Mouse (Mus musculus) midbrain, postnatal 0 days (tissue): Measurements from ENCODE around the gene Gemin5. TPM values are rescaled to one million over a fixed set of nuclear protein-coding genes. Genes with fewer than 3 reads are reported as not detected.
"Not testable (repeated sequence)": the region's sequence is repeated elsewhere in the genome, so short reads cannot be mapped to it uniquely, and the experiment has no call there.

Experiments
- ATAC-seq: fragments of 200-750 bp; cut with Nextera tagmentation; 2 replicates; pipeline ENCODE4 v1.8.0; 2017; ENCODE audit warnings: moderate number of reproducible peaks, mild to moderate bottlenecking, moderate TSS enrichment, moderate library complexity; ENCODE audit not compliant: low FRiP score
- DNase-seq: peaks from one replicate; pipeline ENCODE4 v3.0.0-alpha.2; 2015; ENCODE audit warnings: low spot score
- H3K27ac ChIP-seq: fragments of 300-500 bp; sonication (generic); 2 replicates; pipeline ENCODE4 v1.5.1; 2014; ENCODE audit warnings: low read depth, mild to moderate bottlenecking, low read length, mixed read lengths
- H3K27me3 ChIP-seq: fragments of 300-500 bp; sonication (generic); 2 replicates; pipeline ENCODE4 v1.6.1; 2014; ENCODE audit warnings: low read length, control low read depth, mixed read lengths; ENCODE audit not compliant: insufficient read depth
- H3K36me3 ChIP-seq: fragments of 300-500 bp; sonication (generic); 2 replicates; pipeline ENCODE4 v1.6.1; 2014; ENCODE audit warnings: low read length, control low read depth, mixed read lengths; ENCODE audit not compliant: insufficient read depth
- H3K4me1 ChIP-seq: fragments of 300-500 bp; sonication (generic); 2 replicates; pipeline ENCODE4 v1.6.1; 2014; ENCODE audit warnings: mild to moderate bottlenecking, control low read depth, antibody characterized with exemption, low read length, mixed read lengths; ENCODE audit not compliant: insufficient read depth
- H3K4me2 ChIP-seq: fragments of 300-500 bp; sonication (generic); 2 replicates; pipeline ENCODE4 v1.6.1; 2014; ENCODE audit warnings: low read depth, mild to moderate bottlenecking, low read length, mixed read lengths; ENCODE audit not compliant: poor library complexity, severe bottlenecking
- H3K4me3 ChIP-seq: fragments of 300-500 bp; sonication (generic); 2 replicates; pipeline ENCODE4 v1.5.1; 2014; ENCODE audit warnings: low read depth, mild to moderate bottlenecking, low read length, moderate library complexity
- H3K9ac ChIP-seq: fragments of 300-500 bp; sonication (generic); replicated peaks from 2 replicates; pipeline ENCODE4 v1.6.1; 2014; ENCODE audit warnings: mild to moderate bottlenecking, low read length, moderate library complexity, mixed read lengths; ENCODE audit not compliant: poor library complexity, severe bottlenecking
- H3K9me3 ChIP-seq: fragments of 300-500 bp; sonication (generic); 2 replicates; pipeline ENCODE4 v1.6.1; 2016; ENCODE audit warnings: low read length, control low read depth
- CTCF ChIP-seq: IDR thresholded peaks from 2 replicates; pipeline ENCODE4 v1.5.1; 2016; ENCODE audit warnings: antibody characterized with exemption, mild to moderate bottlenecking
- WGBS: fragments of 180-500 bp; shearing (Covaris S2); extraction: QIAGEN DNeasy Blood & Tissue Kit; methylation state at CpG from one replicate; pipeline ENCODE4 v1.1.7; 2014; 5-methylcytosine and 5-hydroxymethylcytosine counted together
- polyA plus RNA-seq: library from polyadenylated mRNA; unstranded; fragments of >200 nt; fragmentation: Nextera tagmentation; extraction: Ambion mirVana; gene quantifications from 2 replicates; pipeline ENCODE4 v1.2.1, GENCODE M21; 2015
- total RNA-seq: library from RNA; depleted of rRNA; stranded (reverse); fragments of >200 nt; gene quantifications from 2 replicates; pipeline ENCODE4 v1.2.3, GENCODE M21; 2014

Gemin5 gene
- total and polyA plus RNA-seq, 2 experiments from 2014 or later: 9.9 to 19.2 TPM

DNA sequence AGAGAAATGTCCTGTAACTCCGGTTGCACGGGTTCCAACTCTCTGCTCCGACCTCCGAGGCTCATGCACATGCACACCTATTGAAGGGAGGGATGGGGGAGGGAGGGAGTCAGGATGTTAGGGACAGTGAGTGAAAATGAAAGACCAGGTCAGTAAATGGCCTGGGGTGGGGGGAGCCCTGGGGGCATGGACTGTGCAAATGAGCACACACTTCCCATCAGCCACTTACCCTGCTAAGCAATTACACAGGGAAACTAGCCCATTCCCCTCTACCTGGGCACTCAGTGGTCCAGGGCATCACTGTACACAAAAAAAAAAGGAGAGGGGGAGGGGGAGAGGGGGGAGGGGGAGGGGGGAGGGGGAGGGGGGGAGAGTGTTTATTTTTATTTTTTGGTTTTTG is 30.3 kb upstream of the Gemin5 start:
- Histone ChIP-seq H3K36me3 (no peaks in the 10 kb centered on the region), H3K9me3 (no peaks in the 10 kb centered on the region), H3K4me3 (no peak overlapping the region), H3K4me2 (peak overlapping the region; percentile 34), H3K4me1 (no peaks in the 10 kb centered on the region), H3K9ac (no peak overlapping the region), H3K27me3 (no peaks in the 10 kb centered on the region), H3K27ac (no peak overlapping the region)
- WGBS: 95% methylated on average over 4 of the region's 4 CpGs
- no peak for ATAC-seq
- no peak for DNase-seq
- TF ChIP-seq CTCF: no peak

DNA sequence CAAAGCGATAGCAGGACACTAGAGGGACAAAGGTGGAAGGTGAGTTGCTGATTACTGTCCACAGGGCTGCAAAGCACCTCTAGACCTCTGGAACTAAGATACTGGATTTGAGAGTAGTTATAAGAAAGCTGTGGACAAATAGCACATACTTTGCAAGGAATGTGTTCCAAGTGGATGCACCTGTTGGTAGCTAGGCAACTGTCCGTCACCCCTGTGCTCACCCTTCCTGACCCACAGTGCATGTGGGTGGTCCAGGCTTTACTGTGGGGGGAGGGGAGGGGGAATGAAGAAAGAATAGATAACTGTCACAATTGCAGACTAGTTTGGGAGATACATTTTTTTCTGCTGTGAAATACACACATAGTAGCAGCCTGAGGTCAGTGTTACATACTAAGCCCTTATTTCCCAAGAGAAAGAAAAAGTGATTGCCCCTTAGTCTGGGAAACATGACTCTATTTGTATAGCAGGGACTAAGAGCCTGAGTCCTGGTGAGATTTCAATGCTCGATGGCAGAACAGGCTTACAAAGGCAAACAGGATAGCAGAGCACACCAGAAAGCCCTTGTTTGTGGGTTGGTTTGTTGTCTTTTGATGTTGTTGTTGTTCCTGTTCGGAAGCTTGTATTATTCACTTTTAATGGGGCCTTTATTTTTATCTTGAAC is 25.7 kb upstream of the Gemin5 start:
- Histone ChIP-seq H3K36me3 (no peaks in the 10 kb centered on the region), H3K9ac (no peak overlapping the region), H3K4me1 (no peaks in the 10 kb centered on the region), H3K4me2 (no peak overlapping the region), H3K4me3 (no peak overlapping the region), H3K9me3 (no peaks in the 10 kb centered on the region), H3K27me3 (no peaks in the 10 kb centered on the region), H3K27ac (no peak overlapping the region)
- WGBS: 50% methylated on average over 4 of the region's 4 CpGs
- TF ChIP-seq CTCF: no peak
- no peak for ATAC-seq
- DNase-seq: no peak

DNA sequence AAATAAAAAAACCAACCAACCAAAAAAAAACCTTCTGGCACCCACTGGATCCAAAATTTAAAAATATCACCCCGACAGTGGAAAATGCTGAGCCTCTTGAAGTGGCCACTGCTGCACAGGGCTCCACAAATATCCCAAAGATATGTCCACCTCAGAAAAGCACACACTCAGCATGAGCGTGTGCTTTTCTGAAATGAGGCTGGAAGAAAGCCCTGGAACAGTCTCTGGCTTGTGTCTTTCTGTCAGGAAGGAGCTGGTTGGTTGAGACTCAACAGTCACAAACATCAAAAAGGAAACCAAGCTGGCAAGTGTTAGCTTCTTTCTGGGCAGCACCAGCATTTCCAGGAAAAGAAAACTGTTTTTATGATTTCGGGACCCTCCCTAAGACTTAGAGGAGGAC is 25.0 kb upstream of the Gemin5 start:
- DNase-seq (no peak), ATAC-seq (no peak)
- 86% methylated on average over 3 of the region's 3 CpGs for WGBS
- Histone ChIP-seq H3K27me3 (no peaks in the 10 kb centered on the region), H3K36me3 (no peaks in the 10 kb centered on the region), H3K9me3 (no peaks in the 10 kb centered on the region), H3K4me1 (no peaks in the 10 kb centered on the region), H3K9ac (no peak overlapping the region), H3K27ac (no peak overlapping the region), H3K4me3 (no peak overlapping the region), H3K4me2 (no peak overlapping the region)
- TF ChIP-seq CTCF: no peak

DNA sequence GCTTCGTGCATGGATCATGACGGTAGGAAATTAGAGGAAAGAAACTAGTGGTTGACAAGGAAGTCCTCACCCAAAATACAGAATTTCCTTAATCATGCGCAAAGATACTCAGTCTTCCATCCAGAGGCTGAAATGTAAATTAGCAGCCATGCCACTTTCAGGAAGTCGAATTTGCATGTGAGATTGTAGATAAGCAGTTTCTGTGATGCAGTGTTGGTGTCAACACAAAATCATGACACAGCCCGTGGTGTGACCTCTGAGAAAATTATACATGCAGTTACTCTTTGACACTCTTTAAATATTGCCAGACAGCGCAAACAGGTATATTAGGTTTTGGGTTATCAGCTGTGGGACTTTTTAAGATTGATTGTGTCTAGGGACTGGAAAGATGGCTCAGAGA is 21.3 kb upstream of the Gemin5 start:
- no peak for ATAC-seq
- no peaks in the 10 kb centered on the region for H3K36me3 ChIP-seq
- H3K27me3 ChIP-seq: no peaks in the 10 kb centered on the region
- DNase-seq: no peak
- WGBS: 94% methylated on average over 6 of the region's 6 CpGs
- no peak overlapping the region for H3K27ac ChIP-seq
- no peaks in the 10 kb centered on the region for H3K9me3 ChIP-seq
- no peak overlapping the region for H3K4me3 ChIP-seq
- no peak for TF ChIP-seq CTCF
- H3K4me2 ChIP-seq: no peak overlapping the region
- H3K9ac ChIP-seq: no peak overlapping the region
- no peaks in the 10 kb centered on the region for H3K4me1 ChIP-seq

DNA sequence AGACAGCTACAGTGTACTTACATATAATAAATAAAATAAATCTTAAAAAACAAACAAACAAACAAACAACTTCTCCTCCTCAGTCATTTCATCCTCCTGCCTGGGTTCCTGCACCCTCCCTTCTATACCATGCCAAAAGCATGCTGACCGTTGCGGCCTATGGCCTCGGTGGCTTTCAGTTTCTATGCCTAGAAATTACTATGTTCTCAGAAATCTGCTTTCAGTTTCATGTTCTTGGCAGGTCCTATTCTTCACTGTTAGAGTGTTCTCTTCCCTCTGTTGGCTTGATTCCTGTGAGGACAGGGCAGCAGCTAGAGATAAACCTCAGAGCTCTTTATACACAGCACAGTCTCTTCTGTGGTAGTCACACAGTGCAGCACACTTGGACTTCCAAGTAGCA is 15.2 kb upstream of the Gemin5 start:
- 91% methylated on average over 3 of the region's 3 CpGs for WGBS
- Histone ChIP-seq H3K27ac (no peak overlapping the region), H3K27me3 (no peaks in the 10 kb centered on the region), H3K4me1 (no peaks in the 10 kb centered on the region), H3K9ac (no peak overlapping the region), H3K36me3 (peaks cover 4% of the 10 kb centered on the region; the same call in 1 of the 2 replicates), H3K4me3 (no peak overlapping the region), H3K4me2 (no peak overlapping the region), H3K9me3 (no peaks in the 10 kb centered on the region)
- ATAC-seq (no peak), DNase-seq (no peak)
- no peak for TF ChIP-seq CTCF

DNA sequence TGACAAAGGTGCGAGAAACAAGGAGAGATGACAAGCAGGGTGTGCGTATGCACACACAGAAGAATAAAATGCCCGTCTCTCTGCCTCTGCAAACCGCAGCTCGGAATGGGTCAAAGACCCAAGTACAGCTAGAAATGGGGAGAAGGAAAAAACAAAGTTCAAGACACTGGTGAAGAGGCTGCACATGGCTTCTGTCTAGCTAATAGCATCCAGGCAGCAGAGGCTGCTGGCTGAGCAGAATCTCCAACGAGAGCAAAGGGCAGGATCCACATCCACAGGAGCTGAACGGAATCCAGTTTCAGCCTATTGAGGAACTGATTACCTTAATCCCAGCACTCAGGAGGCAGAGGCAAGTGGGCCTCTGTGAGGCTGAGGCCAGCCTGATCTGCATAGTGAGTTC is 12.4 kb upstream of the Gemin5 start:
- ATAC-seq (no peak), DNase-seq (no peak)
- Histone ChIP-seq H3K27ac (no peak overlapping the region), H3K9ac (no peak overlapping the region), H3K36me3 (peaks cover 28% of the 10 kb centered on the region), H3K9me3 (no peaks in the 10 kb centered on the region), H3K4me2 (no peak overlapping the region), H3K4me3 (no peak overlapping the region), H3K4me1 (no peaks in the 10 kb centered on the region), H3K27me3 (no peaks in the 10 kb centered on the region)
- TF ChIP-seq CTCF: no peak
- 92% methylated on average over 7 of the region's 7 CpGs for WGBS

DNA sequence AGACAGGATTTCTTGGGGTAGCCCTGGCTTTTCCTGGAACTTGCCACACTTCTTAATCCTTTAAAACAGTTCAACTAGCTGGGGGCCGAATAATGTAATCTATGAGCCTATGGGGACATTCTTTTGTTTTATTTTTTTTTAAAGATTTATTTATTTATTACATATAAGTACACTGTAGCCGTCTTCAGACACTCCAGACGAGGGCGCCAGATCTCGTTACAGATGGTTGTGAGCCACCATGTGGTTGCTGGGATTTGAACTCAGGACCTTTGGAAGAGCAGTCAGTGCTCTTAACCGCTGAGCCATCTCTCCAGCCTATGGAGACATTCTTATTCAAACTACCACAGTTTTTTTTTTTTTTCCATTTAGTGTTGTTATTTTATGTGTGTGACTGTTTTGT is 11.6 kb upstream of the Gemin5 start:
- H3K4me2 ChIP-seq, H3K9me3 ChIP-seq, DNase-seq, H3K27ac ChIP-seq, H3K9ac ChIP-seq, ATAC-seq, H3K4me3 ChIP-seq, H3K4me1 ChIP-seq, H3K27me3 ChIP-seq: not testable (repeated sequence)
- 94% methylated on average over 6 of the region's 6 CpGs for WGBS
- peaks cover 34% of the 10 kb centered on the region for H3K36me3 ChIP-seq
